Mouse (Mus musculus) ES-Bruce4 (cell line): ENCODE results near the gene Entpd2. TPM values are rescaled to one million over a fixed set of nuclear protein-coding genes. Genes with fewer than 3 reads are reported as not detected.

Source experiments
- H3K27ac ChIP-seq: 2 replicates; pipeline ENCODE4 v1.5.1; 2012; ENCODE audit warnings: low read length, inconsistent platforms; ENCODE audit not compliant: insufficient read depth
- H3K27me3 ChIP-seq: 2 replicates; pipeline ENCODE4 v1.6.1; 2012; ENCODE audit warnings: mild to moderate bottlenecking, low read length, inconsistent platforms; ENCODE audit not compliant: control insufficient read depth, poor library complexity, insufficient read depth, severe bottlenecking
- H3K36me3 ChIP-seq: 2 replicates; pipeline ENCODE4 v1.6.1; 2012; ENCODE audit warnings: inconsistent platforms, mild to moderate bottlenecking, low read length, moderate library complexity; ENCODE audit not compliant: control insufficient read depth, poor library complexity, insufficient read depth, severe bottlenecking
- H3K4me1 ChIP-seq: one replicate; pipeline ENCODE4 v1.8.1; 2011; ENCODE audit warnings: low read length; ENCODE audit not compliant: control insufficient read depth, insufficient read depth
- H3K4me3 ChIP-seq: 2 replicates; pipeline ENCODE4 v1.5.1; 2011; ENCODE audit warnings: low read depth, mild to moderate bottlenecking, low read length
- H3K9ac ChIP-seq: 2 replicates; pipeline ENCODE4 v1.6.1; 2012; ENCODE audit warnings: low read depth, mild to moderate bottlenecking, inconsistent platforms; ENCODE audit not compliant: poor library complexity, severe bottlenecking
- H3K9me3 ChIP-seq: replicated peaks from 2 replicates; pipeline ENCODE4 v1.6.1; 2012; ENCODE audit warnings: mild to moderate bottlenecking, low read length, inconsistent platforms; ENCODE audit not compliant: control insufficient read depth, poor library complexity, insufficient read depth, severe bottlenecking
- CTCF ChIP-seq: IDR thresholded peaks from one replicate; pipeline ENCODE4 v1.8.1; 2011; ENCODE audit warnings: low read depth, low read length
- EP300 ChIP-seq: IDR thresholded peaks from 2 replicates; pipeline ENCODE4 v1.6.1; 2011; ENCODE audit warnings: low read depth, low read length; ENCODE audit not compliant: insufficient read depth
- POLR2A ChIP-seq: IDR thresholded peaks from one replicate; pipeline ENCODE4 v1.8.1; 2011; ENCODE audit warnings: low read length; ENCODE audit not compliant: insufficient read depth
- polyA plus RNA-seq: library from polyadenylated mRNA; stranded (reverse); fragments of >200 nt; gene quantifications from 2 replicates; pipeline ENCODE4 v1.2.4, GENCODE M21; 2011; ENCODE audit warnings: low read depth; ENCODE audit not compliant: missing spikeins, insufficient read depth, insufficient read length

The Entpd2 gene
- polyA plus RNA-seq, 1 experiment: 4.2 TPM

DNA sequence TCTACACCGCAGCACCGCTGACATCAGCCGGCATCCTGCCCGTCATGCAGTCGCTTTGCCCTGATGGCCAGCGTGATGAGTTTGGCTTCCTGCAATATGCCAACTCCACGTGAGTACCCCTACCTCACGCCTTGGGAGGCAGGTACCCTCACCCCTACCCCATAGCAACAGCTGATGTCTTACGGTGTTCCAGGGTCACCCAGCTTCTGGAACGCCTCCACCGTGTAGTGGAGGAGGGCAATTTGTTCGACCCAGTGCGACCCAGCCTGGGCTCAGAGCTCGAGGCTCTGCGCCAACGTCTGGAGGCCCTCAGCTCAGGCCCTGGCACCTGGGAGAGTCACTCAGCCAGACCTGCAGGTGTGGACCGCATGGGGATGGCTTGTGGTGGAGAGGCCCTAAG lies 37.4 kb downstream of the Entpd2 start:
- Histone ChIP-seq H3K4me1 (no peaks in the 10 kb centered on the region), H3K36me3 (no peaks in the 10 kb centered on the region), H3K9me3 (no peaks in the 10 kb centered on the region), H3K27me3 (no peaks in the 10 kb centered on the region), H3K4me3 (no peak overlapping the region), H3K9ac (no peak overlapping the region), H3K27ac (no peak overlapping the region)
- no peak for TF ChIP-seq POLR2A
- no peak for TF ChIP-seq CTCF

- H3K9ac ChIP-seq: no peak overlapping the region
- no peaks in the 10 kb centered on the region for H3K27me3 ChIP-seq
- H3K9me3 ChIP-seq: no peaks in the 10 kb centered on the region
- H3K36me3 ChIP-seq: no peaks in the 10 kb centered on the region
- no peak for TF ChIP-seq CTCF
- no peak for TF ChIP-seq EP300
- no peak for TF ChIP-seq POLR2A
- no peak overlapping the region for H3K4me3 ChIP-seq
- H3K4me1 ChIP-seq: no peaks in the 10 kb centered on the region
- H3K27ac ChIP-seq: no peak overlapping the region
Observed at GRCm38 (mm10) chr2:25434292-25434691, 38.6 kb downstream of the Entpd2 start.

DNA sequence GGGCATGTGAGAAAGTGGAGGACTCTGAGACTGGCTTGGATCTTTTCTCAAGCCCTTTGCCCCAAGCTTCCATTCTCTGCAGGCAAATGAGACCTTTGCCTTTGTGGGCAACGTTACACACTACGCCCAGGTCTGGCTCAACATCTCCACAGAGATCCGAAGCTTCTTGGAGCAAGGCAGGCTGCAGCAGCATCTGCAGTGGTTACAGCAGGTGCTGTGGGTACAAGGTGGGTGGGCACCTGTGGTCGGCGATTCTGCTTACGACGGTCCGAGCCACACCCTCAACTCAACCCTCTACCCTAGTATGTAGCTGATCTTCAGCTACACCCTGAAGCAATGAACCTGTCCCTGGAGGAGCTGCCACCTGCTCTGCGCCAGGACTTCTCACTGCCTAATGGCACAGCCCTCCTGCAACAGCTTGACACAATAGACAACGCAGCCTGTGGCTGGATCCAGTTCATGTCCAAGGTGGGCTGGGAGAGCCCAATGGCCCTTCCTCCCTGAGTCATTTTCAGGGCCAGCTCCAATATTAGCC lies 40.7 kb downstream of the Entpd2 start:
- Histone ChIP-seq H3K27me3 (no peaks in the 10 kb centered on the region), H3K9me3 (no peaks in the 10 kb centered on the region), H3K9ac (no peak overlapping the region), H3K36me3 (no peaks in the 10 kb centered on the region), H3K27ac (no peak overlapping the region), H3K4me1 (no peaks in the 10 kb centered on the region), H3K4me3 (no peak overlapping the region)
- TF ChIP-seq EP300 (no peak), POLR2A (no peak), CTCF (no peak)

DNA sequence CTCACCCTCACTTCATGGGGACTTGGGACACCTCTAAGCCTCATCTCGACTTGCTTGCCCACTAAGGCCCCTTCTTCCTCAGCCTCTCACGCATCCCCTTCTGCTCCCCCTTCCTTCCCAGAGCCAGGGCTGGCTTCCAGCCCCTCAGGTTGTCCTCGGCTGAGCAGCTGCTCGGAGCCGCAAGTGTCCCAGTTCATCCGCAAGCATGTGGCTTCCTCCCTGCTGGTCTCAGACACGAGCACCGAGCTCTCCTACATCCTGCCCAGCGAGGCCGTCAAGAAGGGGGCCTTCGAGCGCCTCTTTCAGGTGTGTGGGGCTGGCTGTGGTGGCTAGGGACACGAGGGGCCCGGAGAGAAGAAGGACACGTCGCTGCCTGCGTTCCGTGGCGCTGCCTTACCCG lies 45.4 kb downstream of the Entpd2 start:
- Histone ChIP-seq H3K4me1 (no peaks in the 10 kb centered on the region), H3K36me3 (no peaks in the 10 kb centered on the region), H3K9ac (no peak overlapping the region), H3K4me3 (no peak overlapping the region), H3K27ac (no peak overlapping the region), H3K27me3 (no peaks in the 10 kb centered on the region), H3K9me3 (no peaks in the 10 kb centered on the region)
- no peak for TF ChIP-seq POLR2A
- no peak for TF ChIP-seq CTCF
- no peak for TF ChIP-seq EP300

DNA sequence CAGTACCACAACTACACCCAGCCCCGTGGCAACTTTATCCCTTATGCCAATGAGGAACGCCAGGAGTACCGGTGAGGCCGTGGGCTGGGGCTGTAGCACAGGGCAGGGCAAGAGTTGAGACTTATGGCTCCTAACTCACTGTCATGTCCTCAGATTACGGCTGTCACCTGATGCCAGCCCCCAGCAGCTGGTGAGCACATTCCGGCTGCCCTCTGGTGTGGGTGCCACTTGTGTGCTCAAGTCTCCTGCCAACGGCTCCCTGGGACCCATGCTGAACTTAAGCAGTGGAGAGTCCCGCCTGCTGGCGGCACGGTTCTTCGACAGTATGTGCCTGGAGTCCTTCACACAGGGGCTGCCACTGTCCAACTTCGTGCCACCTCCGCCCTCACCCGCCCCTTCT lies 47.0 kb downstream of the Entpd2 start:
- Histone ChIP-seq H3K4me1 (no peaks in the 10 kb centered on the region), H3K27me3 (no peaks in the 10 kb centered on the region), H3K9ac (no peak overlapping the region), H3K27ac (no peak overlapping the region), H3K36me3 (no peaks in the 10 kb centered on the region), H3K9me3 (no peaks in the 10 kb centered on the region), H3K4me3 (no peak overlapping the region)
- TF ChIP-seq CTCF: no peak
- no peak for TF ChIP-seq POLR2A
- TF ChIP-seq EP300: no peak

Other genes starting within 250 kb of the Entpd2 start
- gene Nrarp, start 215.1 kb upstream of the Entpd2 start, polyA plus RNA-seq: 9.8 and 10.2 TPM in 2 replicates
- gene Tor4a, start 199.0 kb upstream of the Entpd2 start, polyA plus RNA-seq: 4.5 and 6.9 TPM in 2 replicates
- gene Nelfb, start 184.4 kb upstream of the Entpd2 start, polyA plus RNA-seq: 36.1 and 41.0 TPM in 2 replicates
- gene Stpg3, start 181.2 kb upstream of the Entpd2 start, polyA plus RNA-seq: not detected in 2 replicates
- gene Fam166a, start 177.1 kb upstream of the Entpd2 start, polyA plus RNA-seq: 1.8 TPM in 1 of 2 replicates, not detected in the other
- 605 and 629 TPM in 2 replicates for gene Tubb4b, start 171.2 kb upstream of the Entpd2 start, polyA plus RNA-seq
- 1.0 and 1.1 TPM in 2 replicates for gene Slc34a3, start 161.5 kb upstream of the Entpd2 start, polyA plus RNA-seq
- 0.55 TPM in 1 of 2 replicates, not detected in the other for gene Rnf224, start 159.1 kb upstream of the Entpd2 start, polyA plus RNA-seq
- gene Rnf208, start 153.6 kb upstream of the Entpd2 start, polyA plus RNA-seq: 7.3 and 11.3 TPM in 2 replicates
- not detected in 2 replicates for gene Cysrt1, start 153.4 kb upstream of the Entpd2 start, polyA plus RNA-seq
- gene AL732309.1, start 149.0 kb upstream of the Entpd2 start, polyA plus RNA-seq: not detected in 2 replicates
- 7.6 and 7.7 TPM in 2 replicates for gene Tmem203, start 140.4 kb upstream of the Entpd2 start, polyA plus RNA-seq
- 12.3 and 16.9 TPM in 2 replicates for gene Tprn, start 133.3 kb upstream of the Entpd2 start, polyA plus RNA-seq
- 47.4 and 49.1 TPM in 2 replicates for gene Ssna1, start 123.4 kb upstream of the Entpd2 start, polyA plus RNA-seq
- 72.4 and 76.0 TPM in 2 replicates for gene Anapc2, start 123.4 kb upstream of the Entpd2 start, polyA plus RNA-seq
- gene Tmem210, start 107.7 kb upstream of the Entpd2 start, polyA plus RNA-seq: not detected in 2 replicates
- gene Lrrc26, start 106.0 kb upstream of the Entpd2 start, polyA plus RNA-seq: not detected in 2 replicates
- 2.7 and 4.2 TPM in 2 replicates for gene Grin1, start 76.7 kb upstream of the Entpd2 start, polyA plus RNA-seq
- gene Man1b1, start 63.5 kb upstream of the Entpd2 start, polyA plus RNA-seq: 45.6 and 57.3 TPM in 2 replicates
- gene Dpp7, start 39.5 kb upstream of the Entpd2 start, polyA plus RNA-seq: 27.8 and 29.4 TPM in 2 replicates
- 49.8 and 51.1 TPM in 2 replicates for gene Uap1l1, start 30.2 kb upstream of the Entpd2 start, polyA plus RNA-seq
- gene Sapcd2, start 23.6 kb upstream of the Entpd2 start, polyA plus RNA-seq: 19.2 and 22.4 TPM in 2 replicates
- 29.7 and 40.9 TPM in 2 replicates for gene Npdc1, start 3.5 kb downstream of the Entpd2 start, polyA plus RNA-seq
- gene Fut7, start 27.4 kb downstream of the Entpd2 start, polyA plus RNA-seq: not detected in 2 replicates
- gene Abca2, start 32.8 kb downstream of the Entpd2 start, polyA plus RNA-seq: 14.0 and 14.2 TPM in 2 replicates
- not detected in 2 replicates for gene Clic3, start 61.0 kb downstream of the Entpd2 start, polyA plus RNA-seq
- 3.7 and 5.7 TPM in 2 replicates for gene Paxx, start 65.2 kb downstream of the Entpd2 start, polyA plus RNA-seq
- 0.57 TPM in 1 of 2 replicates, not detected in the other for gene Ptgds, start 74.2 kb downstream of the Entpd2 start, polyA plus RNA-seq
- gene Lcn12, start 98.0 kb downstream of the Entpd2 start, polyA plus RNA-seq: not detected in 2 replicates
- gene Fbxw5, start 104.9 kb downstream of the Entpd2 start, polyA plus RNA-seq: 16.4 and 18.4 TPM in 2 replicates
- 3.5 and 4.9 TPM in 2 replicates for gene C8g, start 105.8 kb downstream of the Entpd2 start, polyA plus RNA-seq
- 9.4 and 9.8 TPM in 2 replicates for gene Traf2, start 151.1 kb downstream of the Entpd2 start, polyA plus RNA-seq
- 107 and 122 TPM in 2 replicates for gene Edf1, start 162.0 kb downstream of the Entpd2 start, polyA plus RNA-seq
- gene Mamdc4, start 179.0 kb downstream of the Entpd2 start, polyA plus RNA-seq: 0.65 and 3.7 TPM in 2 replicates
- gene Phpt1, start 179.3 kb downstream of the Entpd2 start, polyA plus RNA-seq: 37.0 and 47.9 TPM in 2 replicates
- gene Ajm1, start 185.9 kb downstream of the Entpd2 start, polyA plus RNA-seq: 0.55 and 0.70 TPM in 2 replicates
- gene Rabl6, start 212.6 kb downstream of the Entpd2 start, polyA plus RNA-seq: 72.5 and 80.2 TPM in 2 replicates
- gene Ccdc183, start 221.8 kb downstream of the Entpd2 start, polyA plus RNA-seq: not detected in 2 replicates
- gene Tmem141, start 226.1 kb downstream of the Entpd2 start, polyA plus RNA-seq: 12.3 and 13.4 TPM in 2 replicates
- not detected in 2 replicates for gene Fcna, start 232.2 kb downstream of the Entpd2 start, polyA plus RNA-seq